Mouse (Mus musculus) cerebellum, adult (tissue): ENCODE results near the gene Gsg1l2.

Experiments used
- ATAC-seq: cut with Nextera tagmentation; 2 replicates; pipeline ENCODE4 v1.9.2; 2017; ENCODE audit warnings: mild to moderate bottlenecking, moderate library complexity, mixed read lengths; ENCODE audit not compliant: insufficient number of reproducible peaks, low FRiP score, low TSS enrichment

The Gsg1l2 gene

GRCm38 (mm10) chr11:67808051-67808450, 33.6 kb downstream of the Gsg1l2 start:
- ATAC-seq: no peak

DNA sequence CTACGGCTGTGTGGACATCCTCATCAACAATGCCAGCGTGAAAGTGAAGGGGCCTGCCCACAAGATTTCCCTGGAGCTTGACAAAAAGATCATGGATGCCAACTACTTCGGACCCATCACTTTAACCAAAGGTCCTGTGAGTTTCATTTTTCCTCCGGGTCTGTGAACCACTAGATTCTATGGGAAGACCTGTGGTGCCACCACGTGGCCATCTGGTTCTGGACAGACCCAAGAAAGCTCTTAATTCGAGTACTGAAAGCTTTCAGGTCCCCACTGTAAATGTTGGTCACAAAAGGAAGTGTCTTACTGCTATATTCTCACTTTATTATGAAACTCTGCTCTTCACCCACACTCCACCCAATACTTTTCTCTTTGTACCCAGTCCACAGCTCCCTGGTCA, 37.1 kb downstream of the Gsg1l2 start:
- no peak for ATAC-seq

DNA sequence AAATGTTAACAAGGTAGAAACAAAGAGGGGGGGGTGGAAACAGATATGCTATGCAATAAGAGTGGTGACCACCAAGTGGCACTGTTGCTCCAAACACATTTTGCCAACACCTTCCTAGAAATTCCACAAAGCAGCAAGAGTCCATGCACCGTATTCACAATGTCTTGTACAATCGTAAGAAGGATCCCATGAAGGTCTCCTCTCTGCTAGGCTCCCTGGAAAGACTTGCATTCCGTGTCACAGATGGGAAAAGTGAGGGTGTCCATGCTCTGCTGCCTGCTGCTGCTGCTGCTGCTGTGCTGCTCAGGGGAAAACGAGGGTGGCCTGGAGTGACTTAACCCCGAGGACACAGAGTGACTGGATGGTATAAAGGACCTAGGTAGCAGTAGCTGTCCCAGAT, 45.2 kb downstream of the Gsg1l2 start:
- ATAC-seq: no peak

DNA sequence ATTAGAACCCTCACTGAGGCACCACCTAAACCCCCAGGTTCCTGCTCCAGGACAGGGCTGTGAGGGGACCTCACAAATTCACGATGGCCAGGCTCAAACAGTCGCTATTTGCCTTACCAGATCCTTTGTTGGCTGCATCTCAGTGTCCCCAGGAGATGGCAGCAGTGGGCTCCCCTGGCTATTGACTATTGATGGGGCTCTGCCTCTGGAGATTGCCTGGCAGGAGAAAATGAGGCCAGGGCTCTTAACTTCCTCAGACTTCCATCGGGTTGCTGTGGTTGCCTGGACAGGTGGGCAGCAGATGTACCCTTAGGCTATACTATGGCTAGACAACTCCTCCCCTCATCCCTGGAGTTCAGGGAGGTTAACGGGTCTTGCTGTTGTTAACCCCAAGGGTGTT, 45.8 kb downstream of the Gsg1l2 start:
- ATAC-seq: no peak

DNA sequence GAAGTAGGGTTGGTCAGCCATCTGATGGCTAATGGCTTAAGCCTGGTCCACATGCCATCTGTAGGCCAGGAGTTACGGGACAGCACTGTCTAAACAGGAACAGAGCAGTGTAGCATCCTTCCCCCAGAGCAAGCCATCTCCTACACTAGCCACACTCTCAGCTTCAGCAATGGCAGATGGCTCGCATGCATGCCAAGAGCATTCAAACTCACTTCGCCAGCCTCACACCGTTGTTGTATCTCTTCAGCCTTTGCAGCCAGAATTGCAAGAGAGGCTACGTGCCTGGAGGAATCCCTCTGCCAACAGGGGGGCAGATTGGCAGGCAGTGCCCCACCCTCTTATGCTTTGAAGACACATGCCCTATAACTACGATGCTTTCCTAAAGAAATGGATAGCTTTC, 47.2 kb downstream of the Gsg1l2 start:
- 0 out of 2 replicates have a peak, but pooled peaks have one; percentile 15 for ATAC-seq

DNA sequence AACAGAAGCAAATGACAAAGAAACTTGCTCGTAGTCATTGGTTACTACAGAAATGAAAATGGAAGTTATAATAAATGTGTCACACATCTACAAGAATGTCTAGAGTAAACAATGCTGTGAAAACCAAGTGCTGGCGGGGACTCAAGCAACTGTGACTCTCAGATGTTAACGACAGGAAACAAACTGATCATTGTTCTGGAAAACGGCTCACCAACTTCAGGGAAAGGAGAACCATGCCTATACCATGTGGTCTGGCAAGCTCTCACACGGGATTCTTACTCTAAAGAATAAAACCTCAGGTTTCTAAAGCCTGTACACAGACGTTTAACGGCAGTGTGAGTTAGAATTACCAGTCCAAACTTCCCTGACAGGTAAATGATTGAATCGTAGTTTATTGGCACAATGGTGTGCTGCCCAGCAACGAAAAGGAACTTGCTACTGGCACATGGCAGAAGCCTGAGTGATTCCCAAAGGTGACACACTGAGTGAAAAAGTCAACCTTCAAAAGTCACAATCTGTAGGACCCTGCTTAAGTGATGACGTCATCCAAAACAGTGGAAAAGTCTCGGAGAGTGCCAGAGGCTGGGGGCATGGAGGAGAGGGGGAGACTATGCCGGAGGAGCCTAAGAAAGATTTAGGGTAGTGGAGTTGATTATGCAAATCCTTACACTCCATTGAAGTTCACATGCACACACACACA, 54.1 kb downstream of the Gsg1l2 start:
- ATAC-seq: no peak

DNA sequence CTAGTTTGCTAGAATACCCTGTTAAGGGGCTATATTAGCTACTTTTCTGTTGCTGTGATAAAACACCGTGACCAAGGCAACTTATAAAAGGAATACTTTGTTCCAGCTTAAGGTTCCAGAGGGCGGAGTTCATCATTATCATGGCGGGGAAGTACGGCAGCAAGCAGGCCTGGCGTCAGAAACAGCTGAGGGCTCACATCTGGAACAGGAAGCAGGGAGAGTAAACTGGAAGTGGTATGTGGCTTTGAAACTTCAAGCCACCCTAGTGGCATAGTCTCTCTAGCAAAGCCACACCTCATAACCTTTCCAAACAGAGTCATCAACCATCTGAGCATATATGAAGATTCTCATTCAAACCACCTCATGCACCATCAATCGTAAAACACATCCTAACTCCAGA, 55.1 kb downstream of the Gsg1l2 start:
- ATAC-seq: no peak

- no peak for ATAC-seq
Measured at GRCm38 (mm10) chr11:67831820-67832219, 57.4 kb downstream of the Gsg1l2 start.

DNA sequence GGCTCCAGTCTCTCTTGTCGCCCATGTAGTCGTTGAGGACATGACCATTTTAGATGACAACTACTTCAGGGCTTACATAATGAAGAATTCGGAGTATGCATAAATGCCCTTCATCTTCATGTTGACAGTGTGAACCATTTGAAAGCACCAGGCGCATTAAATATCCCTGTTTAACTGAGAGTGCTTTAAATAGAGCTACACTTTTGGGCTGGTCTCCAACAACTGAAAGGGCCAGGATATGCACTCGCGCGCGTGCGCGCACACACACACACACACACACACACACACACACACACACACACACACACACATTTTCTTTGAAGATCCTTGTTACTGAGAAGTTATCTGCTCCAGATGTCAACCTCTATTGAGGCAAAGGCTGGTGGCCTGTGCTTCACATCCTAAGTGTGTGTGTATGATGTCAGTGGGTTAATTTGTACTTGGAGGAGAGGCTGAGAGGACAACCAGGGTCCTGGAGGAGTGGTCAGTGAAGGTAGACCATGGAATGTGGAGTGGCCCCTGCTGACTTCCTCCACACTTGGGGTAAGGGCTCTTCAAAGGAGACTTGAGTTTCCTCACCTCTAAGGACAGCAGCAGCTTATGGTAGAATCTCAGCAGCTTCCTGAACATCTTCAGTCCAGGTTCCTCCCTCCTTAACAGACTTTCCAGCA, 61.1 kb downstream of the Gsg1l2 start:
- no peak for ATAC-seq
